Mouse (Mus musculus) hindbrain, embryonic 13.5 days (tissue): ENCODE data around the gene Cdc6. TPM values are rescaled to one million over a fixed set of nuclear protein-coding genes. Genes with fewer than 3 reads are reported as not detected.

Source experiments
- ATAC-seq: fragments of 200-750 bp; cut with Nextera tagmentation; 2 replicates; pipeline ENCODE4 v1.8.0; 2017; ENCODE audit warnings: moderate TSS enrichment; ENCODE audit not compliant: low FRiP score
- H3K27ac ChIP-seq: fragments of 300-500 bp; sonication (generic); 2 replicates; pipeline ENCODE4 v1.5.1; 2015; ENCODE audit warnings: inconsistent platforms, mild to moderate bottlenecking, moderate library complexity
- H3K27me3 ChIP-seq: fragments of 300-500 bp; sonication (generic); 2 replicates; pipeline ENCODE4 v1.6.1; 2015; ENCODE audit warnings: mild to moderate bottlenecking, inconsistent platforms
- H3K36me3 ChIP-seq: fragments of 300-500 bp; sonication (generic); 2 replicates; pipeline ENCODE4 v1.6.1; 2015; ENCODE audit warnings: mild to moderate bottlenecking, inconsistent platforms
- H3K4me1 ChIP-seq: fragments of 300-500 bp; sonication (generic); replicated peaks from 2 replicates; pipeline ENCODE4 v1.6.1; 2015; ENCODE audit warnings: inconsistent platforms
- H3K4me2 ChIP-seq: fragments of 300-500 bp; sonication (generic); 2 replicates; pipeline ENCODE4 v1.6.1; 2015; ENCODE audit warnings: inconsistent platforms, mild to moderate bottlenecking, moderate library complexity
- H3K4me3 ChIP-seq: fragments of 300-500 bp; sonication (generic); 2 replicates; pipeline ENCODE4 v1.5.1; 2015; ENCODE audit warnings: mild to moderate bottlenecking, inconsistent platforms
- H3K9ac ChIP-seq: fragments of 300-500 bp; sonication (generic); 2 replicates; pipeline ENCODE4 v1.6.1; 2015; ENCODE audit warnings: mild to moderate bottlenecking, inconsistent platforms
- H3K9me3 ChIP-seq: fragments of 300-500 bp; sonication (generic); 2 replicates; pipeline ENCODE4 v1.6.1; 2016; ENCODE audit warnings: inconsistent platforms
- WGBS: fragments of 180-500 bp; shearing (Covaris S2); methylation state at CpG from one replicate; pipeline ENCODE4 v1.1.7; 2015; 5-methylcytosine and 5-hydroxymethylcytosine counted together
- polyA plus RNA-seq: library from polyadenylated mRNA; unstranded; fragments of >200 nt; fragmentation: Nextera tagmentation; extraction: Ambion mirVana; gene quantifications from 2 replicates; pipeline ENCODE4 v1.2.1, GENCODE M21; 2015

Gene Cdc6
- polyA plus RNA-seq, 1 experiment from 2014 or later = 6.0 TPM

DNA sequence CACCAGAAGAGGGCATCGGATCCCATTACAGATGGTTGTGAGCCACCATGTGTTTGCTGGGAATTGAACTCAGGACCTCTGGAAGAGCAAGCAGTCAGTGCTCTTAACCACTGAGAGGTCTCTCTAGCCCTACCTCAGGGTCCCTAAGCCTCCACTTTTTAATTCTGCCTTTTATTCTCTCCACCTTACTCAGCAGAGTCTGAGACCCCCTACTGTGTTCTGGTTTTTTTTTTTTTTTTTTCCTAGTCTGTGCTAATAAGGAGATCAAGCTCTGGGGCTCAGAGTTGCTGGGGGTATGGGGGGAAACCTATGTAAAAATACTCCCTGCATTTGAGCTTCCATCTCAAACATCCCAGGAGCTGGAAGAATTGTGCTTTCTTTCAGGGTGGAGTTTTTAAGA is 44.5 kb downstream of the Cdc6 start:
- Histone ChIP-seq H3K27me3 (no peaks in the 10 kb centered on the region), H3K4me1 (peaks cover 74% of the 10 kb centered on the region), H3K9ac (no peak overlapping the region), H3K27ac (no peak overlapping the region), H3K9me3 (no peaks in the 10 kb centered on the region), H3K4me2 (no peak overlapping the region), H3K36me3 (peaks cover 15% of the 10 kb centered on the region), H3K4me3 (no peak overlapping the region)
- 94% methylated on average over 1 of the region's 1 CpGs for WGBS
- no peak for ATAC-seq

DNA sequence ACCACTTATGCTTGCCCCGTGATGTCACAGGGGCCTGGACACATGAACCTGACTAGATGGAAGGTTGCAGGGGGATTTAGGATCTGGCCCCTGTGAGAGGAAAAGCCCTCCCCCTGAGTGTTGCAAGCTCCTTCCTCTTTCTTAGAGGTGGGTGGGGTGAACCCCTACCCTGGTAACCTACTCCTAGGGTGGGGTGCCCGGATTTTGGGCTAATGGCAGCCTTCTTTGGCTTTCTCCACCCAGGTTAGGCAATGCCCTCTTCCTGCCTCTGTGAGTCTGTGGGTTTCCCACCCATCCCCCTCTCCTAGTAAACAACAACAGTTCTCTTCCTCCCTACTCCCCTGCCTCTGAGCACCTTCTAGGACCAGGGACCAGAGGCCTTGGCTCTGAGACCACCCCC is 45.1 kb downstream of the Cdc6 start:
- Histone ChIP-seq H3K27me3 (no peaks in the 10 kb centered on the region), H3K4me1 (peaks cover 68% of the 10 kb centered on the region), H3K36me3 (peaks cover 15% of the 10 kb centered on the region), H3K4me3 (no peak overlapping the region), H3K9me3 (no peaks in the 10 kb centered on the region), H3K9ac (no peak overlapping the region), H3K4me2 (no peak overlapping the region), H3K27ac (no peak overlapping the region)
- no peak for ATAC-seq
- 66% methylated on average over 2 of the region's 2 CpGs for WGBS

DNA sequence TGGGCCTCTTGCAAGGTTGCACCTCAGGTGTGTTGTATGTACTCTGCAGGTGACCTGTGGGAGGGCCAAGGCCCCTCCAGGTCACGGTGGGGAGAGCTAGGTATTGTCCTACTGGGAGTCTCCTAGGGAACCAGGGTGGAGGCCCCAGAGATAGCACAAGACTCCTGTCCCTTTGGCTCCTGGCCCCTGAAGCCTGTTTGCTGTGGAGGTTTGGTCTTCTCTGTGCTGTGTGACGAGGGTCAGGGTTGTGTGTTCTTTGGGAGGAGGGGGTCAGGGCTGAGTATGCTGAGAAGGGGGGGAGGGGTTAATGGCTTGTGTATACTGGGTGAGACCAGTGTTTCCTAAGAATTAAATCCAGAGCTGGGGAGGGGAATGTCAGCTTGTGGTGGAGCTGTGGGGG is 45.8 kb downstream of the Cdc6 start:
- Histone ChIP-seq H3K4me3 (no peak overlapping the region), H3K27ac (no peak overlapping the region; the same call in 1 of the 2 replicates), H3K4me1 (peaks cover 64% of the 10 kb centered on the region), H3K9ac (no peak overlapping the region), H3K4me2 (no peak overlapping the region), H3K36me3 (peaks cover 15% of the 10 kb centered on the region), H3K9me3 (no peaks in the 10 kb centered on the region), H3K27me3 (no peaks in the 10 kb centered on the region)
- 3% methylated on average over 2 of the region's 2 CpGs for WGBS
- no peak for ATAC-seq

DNA sequence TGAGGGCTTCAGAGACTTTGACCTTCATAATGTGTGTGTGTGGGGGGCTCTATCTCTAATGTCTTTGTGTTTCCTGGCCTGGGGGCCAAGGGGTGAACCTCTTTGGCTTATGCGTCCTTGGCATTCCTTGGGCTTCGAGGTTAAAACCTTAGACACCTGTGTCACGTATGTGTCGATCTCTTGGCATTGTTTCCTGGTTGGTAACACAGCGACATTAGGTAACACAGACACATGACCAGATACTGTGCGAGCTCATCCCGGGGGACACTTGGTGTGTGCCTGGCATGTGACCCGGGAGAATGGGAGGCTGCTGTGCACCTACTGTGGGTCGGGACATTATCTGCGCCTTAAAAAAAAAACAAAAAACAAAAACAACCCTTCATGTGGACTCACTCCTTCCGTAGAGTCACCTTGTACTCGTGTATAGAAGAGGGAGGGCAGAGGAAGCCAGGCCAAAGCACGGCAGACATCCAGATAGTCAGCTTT is 46.3 kb downstream of the Cdc6 start:
- Histone ChIP-seq H3K9me3 (no peaks in the 10 kb centered on the region), H3K4me2 (peak overlapping the region; percentile 33), H3K4me3 (no peak overlapping the region), H3K27me3 (no peaks in the 10 kb centered on the region), H3K4me1 (peaks cover 65% of the 10 kb centered on the region), H3K27ac (peak overlapping the region; percentile 82), H3K36me3 (peaks cover 15% of the 10 kb centered on the region), H3K9ac (0 out of 2 replicates have a peak overlapping the region, but pooled peaks have one; percentile 55)
- 28% methylated on average over 13 of the region's 13 CpGs for WGBS
- 0 out of 2 replicates have a peak, but pooled peaks have one; percentile 1 for ATAC-seq

DNA sequence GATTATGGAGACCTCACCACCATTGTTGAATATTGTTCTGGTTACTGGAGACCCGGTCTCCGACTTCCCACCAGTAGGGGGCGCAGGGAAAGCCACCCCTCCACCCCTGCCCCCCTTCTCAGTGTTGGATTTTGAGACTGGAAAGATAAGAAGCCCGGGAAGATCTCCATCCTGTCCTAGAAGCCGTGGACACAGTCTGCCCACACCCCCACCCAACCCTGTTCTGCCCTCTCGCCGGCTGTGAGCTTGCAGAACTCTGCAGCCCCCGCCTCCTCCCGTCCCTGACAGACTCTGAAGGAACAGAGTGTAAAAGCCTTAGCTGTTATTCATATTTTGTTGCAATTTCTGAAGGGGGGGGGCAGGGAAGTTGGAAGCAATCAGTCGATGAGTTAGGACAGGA is 46.8 kb downstream of the Cdc6 start:
- peaks cover 15% of the 10 kb centered on the region for H3K36me3 ChIP-seq
- peaks cover 68% of the 10 kb centered on the region for H3K4me1 ChIP-seq
- H3K9ac ChIP-seq = peak overlapping the region; percentile 55
- ATAC-seq = peak; percentile 22
- no peak overlapping the region for H3K4me3 ChIP-seq
- H3K9me3 ChIP-seq = no peaks in the 10 kb centered on the region
- peak overlapping the region; percentile 33 for H3K4me2 ChIP-seq
- WGBS = 4% methylated on average over 10 of the region's 10 CpGs
- H3K27ac ChIP-seq = peak overlapping the region; percentile 82
- H3K27me3 ChIP-seq = no peaks in the 10 kb centered on the region

DNA sequence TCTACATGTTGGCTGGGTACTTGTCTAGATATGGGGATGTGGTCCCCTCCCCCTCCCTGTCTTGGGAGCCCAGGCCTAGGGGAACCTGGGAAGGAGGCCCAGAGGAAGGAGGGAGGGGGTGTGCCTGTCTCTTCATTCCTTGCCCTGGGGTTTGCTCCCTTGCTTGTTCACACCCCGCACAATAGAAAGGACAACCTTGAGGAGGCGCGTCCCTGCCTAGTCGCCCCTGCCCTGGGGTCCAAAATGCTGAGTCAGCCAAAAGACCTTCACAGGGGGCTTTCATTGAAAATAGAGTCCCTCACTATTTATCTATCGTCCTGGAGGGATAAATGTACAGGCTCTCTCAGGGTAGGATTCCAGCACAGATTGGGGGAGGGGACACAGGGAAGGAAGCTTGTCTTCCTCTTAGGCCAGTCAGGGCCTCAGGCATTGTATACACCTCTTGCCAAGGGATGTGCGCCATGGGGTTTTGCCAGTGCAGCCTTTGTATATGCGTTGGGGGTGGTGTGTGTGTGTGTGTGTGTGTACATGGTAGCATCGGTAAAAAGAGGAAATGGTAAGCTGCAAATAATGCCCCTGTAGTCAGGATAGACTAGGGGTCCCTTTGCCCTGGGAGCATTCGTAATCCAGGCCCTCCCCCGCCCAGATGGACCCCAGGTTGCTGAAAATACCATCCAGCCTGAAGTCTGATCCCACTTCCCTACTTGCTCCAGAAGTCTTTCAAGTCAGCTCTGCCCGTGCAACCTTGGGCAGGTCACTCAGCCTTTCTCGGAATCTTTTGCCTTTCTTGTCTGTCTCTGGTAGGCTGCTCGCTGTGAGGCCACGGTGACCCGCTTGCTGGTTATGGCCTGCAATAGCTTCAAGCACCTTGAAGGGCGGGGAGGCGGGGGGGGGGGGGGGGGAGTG is 47.5 kb downstream of the Cdc6 start:
- Histone ChIP-seq H3K36me3 (peaks cover 15% of the 10 kb centered on the region), H3K4me3 (no peak overlapping the region), H3K9me3 (no peaks in the 10 kb centered on the region), H3K4me1 (peaks cover 68% of the 10 kb centered on the region), H3K9ac (peak overlapping the region; percentile 55), H3K27ac (peak overlapping the region; percentile 82), H3K4me2 (peak overlapping the region; percentile 33), H3K27me3 (no peaks in the 10 kb centered on the region)
- 23% methylated on average over 15 of the region's 17 CpGs for WGBS
- 0 out of 2 replicates have a peak, but pooled peaks have one; percentile 10 for ATAC-seq

DNA sequence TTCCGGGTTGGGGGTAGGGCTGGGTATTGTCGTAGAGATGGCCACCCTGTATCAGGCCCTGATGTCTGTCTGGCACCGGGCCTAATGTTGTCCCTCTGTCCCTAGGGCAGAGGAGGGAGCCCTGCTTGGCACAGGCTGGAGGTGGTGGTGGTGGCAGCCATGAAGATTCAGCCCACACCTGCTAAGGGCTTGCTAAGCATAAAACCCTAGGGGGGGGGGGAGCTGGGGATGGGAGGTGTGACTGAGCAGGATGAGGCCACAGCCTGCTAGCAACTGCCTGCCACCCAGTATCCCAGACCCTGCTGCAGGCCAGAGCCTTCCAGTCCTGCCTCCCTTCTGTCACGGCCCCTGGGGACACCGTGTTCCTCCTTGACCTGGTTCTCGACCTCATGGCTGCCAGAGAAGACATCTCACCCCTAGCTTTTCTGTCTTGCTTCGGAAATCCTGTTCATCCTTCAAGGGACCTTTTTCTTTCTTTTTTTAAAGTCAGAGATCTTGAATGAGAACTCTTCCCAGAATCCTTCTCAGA is 48.2 kb downstream of the Cdc6 start:
- ATAC-seq = no peak
- no peaks in the 10 kb centered on the region for H3K9me3 ChIP-seq
- H3K36me3 ChIP-seq = peaks cover 8% of the 10 kb centered on the region; the same call in 1 of the 2 replicates
- H3K4me1 ChIP-seq = peaks cover 66% of the 10 kb centered on the region
- H3K27me3 ChIP-seq = no peaks in the 10 kb centered on the region
- 47% methylated on average over 5 of the region's 7 CpGs for WGBS
- H3K4me3 ChIP-seq = no peak overlapping the region
- no peak overlapping the region; the same call in 1 of the 2 replicates for H3K9ac ChIP-seq
- H3K4me2 ChIP-seq = no peak overlapping the region
- peak overlapping the region; percentile 82 for H3K27ac ChIP-seq

DNA sequence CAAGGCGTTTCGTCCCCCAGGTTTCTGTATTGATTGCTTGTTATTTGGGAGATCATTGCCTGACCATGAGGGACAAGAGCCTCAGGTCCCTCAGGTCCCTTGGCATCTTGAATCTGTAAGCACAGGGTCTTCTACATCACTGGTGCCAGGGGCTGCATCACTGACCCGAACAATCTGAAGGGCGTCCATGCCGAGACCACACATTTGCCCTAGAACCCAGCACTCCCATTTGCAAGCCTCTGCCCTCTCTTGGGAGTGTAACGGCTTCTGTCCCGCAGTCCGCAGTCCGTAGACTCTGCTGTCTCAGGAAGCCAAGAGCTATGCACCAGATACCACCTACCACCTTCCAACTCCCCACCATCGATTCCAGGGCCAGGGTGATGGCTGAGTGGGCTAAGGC is 48.7 kb downstream of the Cdc6 start:
- Histone ChIP-seq H3K4me2 (no peak overlapping the region), H3K27ac (no peak overlapping the region), H3K9me3 (no peaks in the 10 kb centered on the region), H3K9ac (no peak overlapping the region), H3K4me1 (peaks cover 67% of the 10 kb centered on the region), H3K36me3 (peaks cover 4% of the 10 kb centered on the region; the same call in 1 of the 2 replicates), H3K27me3 (no peaks in the 10 kb centered on the region), H3K4me3 (no peak overlapping the region)
- 76% methylated on average over 10 of the region's 10 CpGs for WGBS
- ATAC-seq = no peak

DNA sequence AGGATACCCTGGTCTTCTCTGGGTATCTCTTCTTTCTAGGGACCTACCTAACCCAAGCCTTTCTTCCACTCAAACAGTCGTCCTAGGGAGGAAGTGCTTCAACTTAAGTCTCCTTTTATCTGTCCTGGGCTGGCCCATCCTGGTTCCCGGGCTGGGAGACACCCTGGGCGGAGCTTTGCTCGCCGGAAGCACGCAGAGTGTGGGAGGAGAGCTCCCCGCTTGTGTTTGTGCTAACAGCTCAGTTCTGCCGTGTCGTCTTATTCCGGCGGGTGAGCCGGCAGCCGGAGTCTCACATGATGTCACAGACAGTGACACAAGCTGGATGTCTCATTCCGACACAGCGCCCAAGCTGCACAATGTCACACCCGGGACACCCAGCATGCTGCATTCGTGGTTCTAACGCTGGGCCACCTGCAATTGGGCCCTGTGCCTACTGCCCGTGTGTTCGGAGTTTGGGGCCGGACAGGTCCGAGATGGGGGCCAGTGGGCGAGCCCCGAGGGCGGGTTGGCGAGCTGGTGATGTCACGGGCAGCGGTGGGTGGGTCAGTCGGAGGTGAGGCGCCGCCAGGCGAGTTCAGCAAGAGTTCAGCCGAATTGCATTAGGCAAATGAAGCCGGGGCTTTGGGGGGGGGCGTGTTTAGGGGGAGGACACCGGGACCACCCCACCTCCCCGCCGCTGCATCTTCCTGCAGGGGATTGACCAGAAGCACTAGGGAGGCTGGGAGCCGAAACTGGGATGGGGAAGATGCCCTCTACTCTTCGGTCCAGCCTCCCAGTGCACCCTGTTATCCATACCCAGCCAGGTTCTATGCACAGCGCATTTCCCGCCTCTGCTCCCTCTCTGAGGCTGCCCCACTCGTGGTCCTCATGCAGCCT is 52.1 kb downstream of the Cdc6 start:
- peak overlapping the region; percentile 85 for H3K9ac ChIP-seq
- WGBS = under 1% methylated on average over 42 of the region's 43 CpGs
- ATAC-seq = peak; percentile 37
- H3K27ac ChIP-seq = peak overlapping the region; percentile 95
- H3K4me3 ChIP-seq = peak overlapping the region; percentile 64
- H3K36me3 ChIP-seq = no peaks in the 10 kb centered on the region
- peak overlapping the region; percentile 99 for H3K4me2 ChIP-seq
- H3K9me3 ChIP-seq = no peaks in the 10 kb centered on the region
- H3K4me1 ChIP-seq = peaks cover 75% of the 10 kb centered on the region
- H3K27me3 ChIP-seq = no peaks in the 10 kb centered on the region

DNA sequence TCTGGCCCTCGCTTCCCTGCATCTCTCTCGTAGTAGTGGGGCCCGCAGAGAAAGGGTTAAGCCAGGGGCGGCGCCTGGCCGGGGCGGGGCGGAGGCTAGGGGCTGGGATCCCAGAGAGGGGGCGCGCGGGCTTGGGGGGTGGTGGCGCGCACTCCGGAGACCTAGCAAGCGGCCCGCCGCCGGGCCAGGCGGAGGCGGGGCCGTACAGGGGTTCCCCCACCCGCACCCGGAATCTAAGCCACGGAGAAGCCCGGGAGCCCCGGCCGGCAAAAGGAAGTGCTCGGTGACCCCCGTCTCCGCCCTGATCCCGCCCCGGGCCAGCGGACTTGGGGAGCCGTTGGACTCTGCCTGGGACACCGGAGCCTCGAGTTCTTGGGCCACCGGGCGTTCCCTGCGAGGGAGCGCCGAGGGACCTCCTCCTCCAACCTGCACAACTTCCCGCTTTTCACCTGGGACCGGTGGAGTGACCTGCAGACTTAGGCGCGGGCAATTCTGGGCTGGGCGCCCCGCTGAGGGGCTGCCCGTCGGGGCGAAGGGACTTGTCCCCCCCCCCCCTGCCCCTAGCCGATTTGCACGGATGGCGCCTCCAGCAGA is 52.8 kb downstream of the Cdc6 start:
- ATAC-seq = no peak
- Histone ChIP-seq H3K36me3 (no peaks in the 10 kb centered on the region), H3K27me3 (no peaks in the 10 kb centered on the region), H3K4me1 (peaks cover 75% of the 10 kb centered on the region), H3K4me2 (peak overlapping the region; percentile 99), H3K4me3 (peak overlapping the region; percentile 64), H3K9me3 (no peaks in the 10 kb centered on the region), H3K27ac (peak overlapping the region; percentile 95), H3K9ac (peak overlapping the region; percentile 85)
- WGBS = under 1% methylated on average over 51 of the region's 53 CpGs

DNA sequence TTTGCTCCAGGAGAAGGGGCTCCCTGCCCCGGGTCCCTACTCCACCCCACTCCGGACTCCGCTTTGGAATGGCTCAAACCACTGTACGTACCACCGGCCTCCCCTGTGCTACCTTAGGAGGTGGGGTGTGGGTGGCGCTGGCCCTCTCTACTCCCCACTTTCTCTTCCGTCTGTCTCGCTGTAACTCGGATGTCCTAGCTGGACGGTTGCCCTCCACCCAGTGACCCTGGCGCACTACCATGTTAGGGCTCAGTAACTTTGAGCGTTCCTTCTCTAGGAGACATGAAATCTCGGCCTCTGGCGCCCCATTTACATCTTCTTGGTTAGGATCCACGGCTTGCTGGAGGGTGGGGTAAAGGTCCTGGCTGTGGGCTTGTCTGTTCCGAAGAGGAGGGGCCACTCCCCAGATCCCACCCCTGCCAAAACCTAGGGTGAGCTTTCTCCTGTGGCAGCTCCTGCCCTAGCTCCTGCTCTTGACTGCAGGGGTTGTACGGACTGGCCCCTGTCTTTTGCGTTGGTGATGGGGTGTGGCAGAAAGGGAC is 53.5 kb downstream of the Cdc6 start:
- Histone ChIP-seq H3K4me2 (peak overlapping the region; percentile 99), H3K9me3 (no peaks in the 10 kb centered on the region), H3K27me3 (no peaks in the 10 kb centered on the region), H3K9ac (peak overlapping the region; percentile 85), H3K36me3 (no peaks in the 10 kb centered on the region), H3K27ac (peak overlapping the region; percentile 95), H3K4me1 (peaks cover 76% of the 10 kb centered on the region), H3K4me3 (peak overlapping the region; percentile 64)
- ATAC-seq = no peak
- WGBS = 2% methylated on average over 18 of the region's 18 CpGs
